Mouse (Mus musculus) embryo, embryonic 10.5 days (tissue): ENCODE data around the gene Cish.
A peak's percentile ranks its signal among the peaks of the same experiment; 100 is the strongest.

Source experiments
- DNase-seq: peaks from one replicate; pipeline ENCODE4 v3.0.0-alpha.2; 2015; ENCODE audit warnings: low spot score

Cish gene

DNA sequence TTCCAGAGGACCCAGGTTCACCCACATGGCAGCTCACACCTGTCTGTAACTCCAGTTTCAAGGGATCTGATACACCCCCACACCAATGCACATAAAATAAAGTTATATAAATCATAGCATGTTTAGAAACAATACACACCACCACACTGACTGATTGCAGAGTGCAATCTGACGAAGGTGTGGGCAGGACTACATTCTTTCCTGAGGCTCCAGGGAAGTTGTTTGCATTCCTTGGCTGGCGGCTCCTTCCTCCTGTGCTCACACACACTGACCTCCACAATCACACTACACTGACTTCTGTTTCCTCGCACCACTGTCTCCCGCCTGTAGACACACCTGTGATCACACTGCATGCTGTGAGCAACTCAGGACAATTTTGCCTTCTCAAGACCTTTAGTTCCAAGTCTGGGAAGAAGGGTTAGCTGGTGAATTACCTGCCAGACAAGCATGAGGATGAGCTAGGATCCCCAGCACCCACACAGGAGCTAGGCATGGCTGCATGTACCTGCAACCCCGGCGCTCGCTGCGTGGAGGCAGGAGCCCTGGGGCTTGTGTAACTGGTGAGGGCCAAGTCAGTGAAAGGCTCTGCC is 26.7 kb downstream of the Cish start:
- no peak for DNase-seq

DNA sequence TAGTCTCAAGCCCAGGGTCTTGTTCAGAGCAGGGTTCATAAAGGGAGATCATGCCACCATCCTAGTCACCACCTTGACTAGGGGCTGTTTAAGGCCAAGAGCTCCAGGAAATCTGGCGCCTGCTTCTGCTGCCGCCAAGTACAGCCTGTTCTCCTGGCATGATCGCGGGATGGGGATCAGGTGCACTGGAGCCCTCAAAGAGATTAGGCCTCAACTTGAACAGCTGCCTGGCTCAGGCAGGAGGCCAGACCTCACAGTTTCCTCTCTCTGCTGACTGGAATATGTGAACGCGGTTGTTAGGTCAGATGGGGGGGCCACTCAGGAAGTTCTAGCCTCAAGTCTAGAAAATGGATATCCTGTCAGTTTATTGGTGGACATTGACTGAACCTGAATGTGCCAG is 27.7 kb downstream of the Cish start:
- DNase-seq: no peak

DNA sequence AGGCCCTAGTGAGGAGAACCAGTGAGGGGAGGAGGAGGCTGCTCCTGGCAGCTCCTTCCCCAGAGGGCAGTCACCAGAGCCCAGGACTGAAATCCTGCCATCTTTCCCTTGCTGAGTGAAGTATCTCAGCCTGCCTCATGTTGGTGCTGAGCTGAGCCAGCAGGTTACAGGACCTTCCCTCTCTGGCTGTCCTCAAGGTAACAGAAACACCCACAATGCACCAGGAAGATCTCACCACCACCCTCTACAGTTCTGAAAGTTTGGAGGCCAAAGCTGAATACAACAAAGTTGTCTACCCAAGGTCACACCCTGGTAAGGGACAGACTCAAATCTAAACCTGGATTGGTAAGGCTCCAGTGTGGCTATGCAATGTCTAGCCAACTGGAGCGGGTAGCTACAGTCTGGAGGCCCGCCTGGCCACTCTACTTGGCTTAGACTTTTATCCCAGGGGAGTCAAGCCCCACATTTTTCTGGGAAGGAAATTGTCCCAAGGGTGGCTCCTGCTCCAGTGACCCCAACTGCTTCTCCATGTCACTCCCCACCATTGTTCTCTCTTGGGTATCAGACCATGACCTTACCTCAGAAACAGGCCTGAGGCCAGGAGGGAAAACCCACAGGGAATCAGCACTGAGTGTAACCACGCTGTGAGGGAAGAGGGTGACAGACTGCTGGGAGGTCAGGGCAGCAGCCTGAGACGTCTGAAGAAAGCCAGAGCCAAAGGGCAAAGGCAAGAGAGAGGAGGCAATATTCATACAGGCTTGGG is 29.2 kb downstream of the Cish start:
- no peak for DNase-seq

DNA sequence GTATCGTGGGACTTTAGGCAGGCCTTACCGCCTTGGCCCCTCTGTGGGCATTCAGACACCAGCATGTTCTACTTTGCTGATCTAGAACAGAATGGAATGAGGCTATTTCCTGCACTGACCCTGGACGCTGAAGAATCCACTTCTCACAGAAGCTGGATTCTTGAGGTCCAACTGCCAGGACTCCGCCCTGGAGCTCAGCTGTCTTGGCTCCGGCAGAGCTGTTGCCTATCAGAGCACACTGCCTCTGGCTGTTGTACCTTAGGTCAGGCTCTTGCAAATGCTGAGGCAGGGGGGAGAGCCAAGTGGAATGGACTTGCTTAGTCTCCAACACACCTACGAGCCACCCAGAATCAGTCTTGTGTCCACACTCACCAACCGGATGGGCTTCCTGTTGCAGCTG is 30.1 kb downstream of the Cish start:
- DNase-seq: no peak

DNA sequence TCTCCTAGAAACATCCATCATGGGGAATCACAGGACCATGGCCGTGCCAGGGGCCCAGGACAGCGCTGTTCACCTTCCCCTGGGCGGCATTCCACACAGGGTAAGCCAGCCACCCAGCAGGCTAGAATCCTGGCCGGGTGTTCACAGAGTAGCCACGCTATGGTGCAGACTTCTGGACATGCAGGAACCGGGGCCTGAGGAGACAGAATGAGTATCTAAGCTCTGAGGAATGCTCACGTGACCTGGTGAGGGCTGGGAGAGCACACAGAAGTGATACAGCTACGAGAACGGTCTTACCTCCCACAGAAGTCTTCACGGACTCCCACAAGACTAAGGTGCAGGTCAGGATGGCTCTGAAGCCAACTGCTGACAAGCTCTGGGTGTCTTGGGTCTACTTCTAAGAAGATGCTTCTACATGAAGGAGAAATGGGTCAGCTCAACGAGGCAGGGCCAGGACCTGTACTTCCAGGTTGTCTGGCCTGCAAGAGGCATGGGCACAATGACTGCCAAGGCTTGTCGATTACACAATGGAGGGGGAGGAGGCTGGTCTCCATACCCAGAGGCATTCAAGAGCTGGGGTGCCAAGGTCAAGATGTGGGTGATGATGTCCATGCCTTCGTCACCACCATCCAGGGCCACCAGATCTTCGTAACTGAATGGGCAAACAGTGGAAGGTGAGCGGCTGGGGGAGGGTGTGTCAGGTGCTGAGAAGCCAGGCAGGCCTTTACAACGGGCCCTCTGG is 32.2 kb downstream of the Cish start:
- no peak for DNase-seq

DNA sequence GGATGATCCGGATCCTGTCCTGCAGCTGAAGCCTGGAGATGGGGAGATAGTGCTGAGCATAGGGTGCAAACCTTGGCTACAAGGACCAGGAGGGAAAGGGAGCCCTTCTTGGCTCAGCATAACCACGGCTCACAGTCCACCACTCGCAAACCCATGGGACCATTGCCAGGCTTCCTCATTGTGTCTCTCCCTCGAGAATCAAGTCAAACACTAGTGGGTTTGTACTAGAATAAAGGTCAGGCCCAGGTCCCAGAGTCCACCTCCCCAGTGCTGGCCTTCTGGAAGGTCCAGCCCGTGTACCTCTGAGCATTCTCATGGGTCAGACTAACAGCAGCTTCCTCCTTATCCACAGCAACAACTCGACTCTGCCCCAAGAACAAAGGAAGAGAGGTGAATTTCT is 35.0 kb downstream of the Cish start:
- no peak for DNase-seq

DNA sequence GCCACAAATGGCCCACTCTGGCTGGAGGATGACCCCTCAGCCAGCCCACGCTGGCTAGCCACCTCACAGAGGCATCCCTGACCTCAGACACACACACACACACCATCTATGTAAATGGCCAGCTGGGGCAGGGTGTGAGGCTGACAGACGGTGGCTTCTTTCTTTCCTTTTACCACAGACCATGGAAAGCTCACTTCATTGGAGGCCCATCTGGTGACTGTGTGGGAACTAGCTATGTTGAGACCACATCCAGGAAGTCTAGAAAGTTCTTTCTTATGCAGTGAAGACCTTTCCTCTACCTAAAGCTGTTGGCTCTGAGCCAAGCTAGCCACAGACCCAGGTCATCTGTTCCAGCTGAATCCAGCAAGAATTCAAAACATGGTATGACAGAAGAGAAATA is 37.9 kb downstream of the Cish start:
- no peak for DNase-seq

DNA sequence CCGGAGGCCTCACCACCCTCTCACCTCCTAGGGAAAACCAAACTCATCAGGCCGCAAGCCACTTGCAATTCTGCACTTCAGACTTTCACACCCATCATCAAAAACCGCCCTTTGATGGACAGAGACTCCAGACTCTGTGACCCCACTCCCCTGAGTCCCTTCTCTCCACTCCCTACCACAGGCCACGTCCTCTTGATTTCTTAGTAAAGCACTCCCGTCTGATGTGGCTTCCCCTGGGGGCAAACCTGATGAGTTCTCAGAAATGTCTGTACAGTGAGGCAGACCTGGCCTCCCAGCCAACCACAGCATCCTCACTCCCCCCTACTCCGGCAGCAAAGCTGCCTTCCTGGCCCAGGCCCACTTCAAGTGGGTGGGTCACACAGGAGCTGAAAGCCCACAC is 38.5 kb downstream of the Cish start:
- DNase-seq: no peak

DNA sequence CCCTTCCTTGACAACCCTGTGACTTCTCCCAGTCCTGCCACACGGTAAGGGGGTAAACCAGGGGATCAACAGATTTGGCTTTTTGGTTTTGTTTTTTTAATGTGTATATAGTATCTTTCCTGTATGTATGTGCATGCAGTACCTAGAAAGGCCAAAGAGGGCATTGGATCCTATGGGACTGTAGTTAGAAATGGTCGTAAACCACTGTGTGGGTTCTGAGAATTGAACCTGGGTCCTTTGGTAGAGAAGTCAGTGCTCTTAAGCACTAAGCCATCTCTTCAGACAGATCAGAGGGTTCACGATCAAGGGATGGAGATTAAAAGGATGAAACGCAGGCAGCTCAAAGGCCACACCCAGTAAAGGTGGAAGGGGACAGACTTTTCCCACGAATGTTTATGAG is 39.2 kb downstream of the Cish start:
- no peak for DNase-seq

DNA sequence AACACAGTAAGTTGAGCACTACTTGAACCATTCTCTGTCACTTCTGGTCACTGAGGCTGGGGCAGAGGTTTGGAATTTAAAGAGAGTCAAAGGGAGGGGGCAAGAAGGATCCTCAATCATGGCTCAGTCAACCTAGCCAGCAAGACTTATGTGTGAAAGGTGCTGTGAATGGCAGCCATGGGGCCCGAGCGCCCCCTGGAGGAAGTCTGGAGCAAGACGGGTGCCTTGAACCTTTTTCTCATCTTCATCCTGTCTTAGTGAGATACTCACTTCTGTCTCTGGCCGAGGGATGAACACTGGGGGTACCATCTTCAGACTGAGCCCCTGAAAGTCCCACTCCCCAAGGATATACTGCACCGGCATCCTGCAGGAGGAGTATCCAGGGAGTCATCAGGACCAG is 40.1 kb downstream of the Cish start:
- DNase-seq: peak; percentile 74

DNA sequence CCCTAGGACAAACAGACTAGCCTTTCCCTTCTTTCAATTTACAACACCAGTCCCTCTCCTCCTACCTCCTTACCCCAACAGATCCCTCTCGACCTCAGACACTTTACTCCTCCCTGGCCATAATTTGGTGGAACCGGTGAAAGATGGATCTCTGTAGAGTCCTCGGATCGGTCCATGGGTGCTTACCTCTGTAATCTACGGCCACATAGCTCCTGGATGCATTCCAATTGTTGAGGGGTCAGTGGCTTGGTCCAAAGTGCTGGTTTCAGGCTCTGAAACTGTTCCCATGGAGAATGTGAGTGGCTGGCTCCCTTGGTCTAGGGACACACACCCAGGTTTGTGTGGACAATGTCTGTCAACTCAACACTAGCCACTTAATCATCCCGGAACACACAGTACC is 40.6 kb downstream of the Cish start:
- DNase-seq: no peak

DNA sequence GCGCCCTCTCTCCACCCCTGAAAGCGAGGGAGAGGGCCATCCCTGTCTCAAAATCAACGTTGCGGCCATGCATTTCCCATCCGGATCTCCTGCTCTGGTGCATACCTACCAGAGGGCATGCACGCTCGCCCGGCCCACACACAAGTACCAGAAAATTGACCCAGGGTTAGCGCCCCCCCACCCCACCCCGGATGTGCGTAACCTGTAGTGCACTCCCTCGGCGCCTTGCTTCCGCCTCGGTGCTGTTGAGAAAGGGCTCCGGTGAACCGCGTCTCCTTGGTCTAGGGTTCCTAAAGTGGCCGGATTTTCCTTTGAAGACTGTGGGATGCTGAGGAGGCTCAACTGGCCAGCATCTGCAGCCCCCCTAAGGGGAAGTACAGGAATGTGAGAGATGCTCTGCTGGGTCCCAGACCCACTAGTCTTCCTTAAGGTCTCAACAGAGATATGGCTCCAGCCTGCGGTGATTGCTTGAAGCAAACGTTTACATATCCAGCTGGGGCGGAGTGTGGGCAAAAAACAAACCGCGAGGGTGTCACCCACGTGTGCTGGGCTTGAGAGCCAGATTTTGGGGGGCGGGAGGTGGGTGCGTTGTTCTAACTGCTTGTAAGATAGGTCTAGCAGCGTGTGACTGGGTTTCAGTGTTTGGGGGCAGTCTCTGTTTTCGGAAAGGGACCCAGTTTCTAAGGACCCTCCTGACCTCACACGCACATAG is 42.5 kb downstream of the Cish start, which contains the start of gene Hemk1:
Gene Hemk1, minus strand, starts transcription at position 179 of the 712 bp plus-strand sequence.
- peak; percentile 88 for DNase-seq

DNA sequence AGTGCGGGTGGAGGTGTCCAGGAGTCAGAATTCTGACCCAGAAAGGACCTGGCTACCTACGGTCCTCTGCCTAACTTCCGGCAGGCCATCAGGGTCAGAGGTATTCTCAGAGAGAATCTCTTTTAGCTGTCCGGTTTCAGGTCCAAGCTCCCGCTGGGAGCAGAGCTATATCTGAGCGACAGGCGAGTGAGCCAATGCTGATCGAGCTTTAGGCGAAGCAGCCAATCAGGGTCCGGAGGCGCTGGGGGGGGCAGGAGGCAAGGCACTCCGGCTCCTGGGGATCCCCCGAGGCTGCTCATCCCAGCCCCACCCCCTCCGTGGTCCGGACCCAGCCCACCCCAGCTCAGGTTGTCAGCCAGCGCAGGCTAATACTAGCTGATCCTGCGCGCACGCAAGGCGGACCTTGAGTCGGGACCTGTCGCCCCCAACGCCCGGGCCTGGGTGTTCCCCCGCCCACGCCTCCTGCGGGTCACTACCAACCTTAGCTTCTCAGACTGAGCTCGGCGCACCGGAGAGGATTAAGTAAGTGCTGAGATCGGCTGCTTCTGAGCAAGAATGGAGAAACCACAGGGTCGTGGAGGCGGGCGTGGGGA is 44.5 kb downstream of the Cish start, which contains the start of gene 6430571L13Rik:
Gene 6430571L13Rik, plus strand, starts transcription at position 336 of the 593 bp plus-strand sequence.
- peak; percentile 96 for DNase-seq

DNA sequence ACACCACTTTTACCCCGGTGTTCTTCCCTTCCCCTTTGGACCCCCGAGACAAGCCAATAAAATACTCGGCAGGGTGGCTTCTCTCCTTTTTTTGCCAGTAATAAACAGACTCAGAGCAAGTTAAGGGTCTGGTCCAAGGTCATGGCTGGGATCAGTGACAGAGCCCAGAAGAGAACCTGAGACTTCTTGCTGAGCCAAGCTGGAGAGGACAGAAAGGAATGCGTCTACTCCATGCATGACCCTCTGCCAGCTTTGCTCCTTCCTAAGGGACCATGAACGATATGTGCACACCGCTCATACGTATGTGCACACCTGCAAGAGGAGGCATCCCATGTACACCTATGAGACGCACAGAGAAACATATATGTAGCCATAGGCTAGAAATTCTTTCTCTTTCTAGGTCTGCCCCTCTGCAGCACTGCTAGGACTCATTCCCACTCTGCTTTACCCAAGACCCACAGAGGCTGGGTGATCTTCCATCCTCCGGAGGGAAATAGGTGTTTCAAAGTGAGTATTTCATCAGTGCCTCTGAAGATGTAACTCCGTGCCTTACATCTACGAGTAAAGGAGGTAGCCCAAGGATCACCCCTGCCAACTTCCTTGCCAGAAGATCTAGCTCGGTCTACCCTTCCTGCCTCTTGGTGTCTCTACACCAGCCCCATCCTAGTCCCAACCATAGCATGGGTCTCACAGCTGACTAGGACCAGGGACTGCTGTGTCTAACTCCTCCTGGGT is 45.3 kb downstream of the Cish start:
- no peak for DNase-seq

DNA sequence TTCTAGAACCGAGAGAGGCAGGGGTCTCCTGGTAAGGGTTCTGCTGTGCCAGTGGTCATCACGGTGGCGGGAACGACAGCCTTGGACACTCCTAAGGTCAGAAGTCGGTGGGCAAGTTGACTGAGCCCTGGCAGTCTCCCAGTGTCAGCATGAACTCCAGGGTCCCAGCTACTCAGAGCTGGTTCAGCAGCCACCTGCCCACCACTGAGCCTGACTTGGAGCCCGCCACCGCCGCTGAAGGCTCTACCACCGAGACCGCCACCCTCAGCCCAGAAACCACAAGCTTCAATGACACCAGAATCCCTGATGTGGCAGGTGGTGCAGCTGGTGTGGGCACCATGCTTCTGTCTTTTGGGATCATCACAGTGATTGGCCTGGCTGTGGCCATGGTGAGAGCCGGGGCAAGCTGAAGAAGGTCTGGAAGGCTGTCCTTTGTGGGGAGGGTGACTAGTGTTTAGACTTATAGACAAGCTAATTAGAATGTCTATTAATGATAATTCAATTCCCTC is 46.4 kb downstream of the Cish start:
- no peak for DNase-seq

DNA sequence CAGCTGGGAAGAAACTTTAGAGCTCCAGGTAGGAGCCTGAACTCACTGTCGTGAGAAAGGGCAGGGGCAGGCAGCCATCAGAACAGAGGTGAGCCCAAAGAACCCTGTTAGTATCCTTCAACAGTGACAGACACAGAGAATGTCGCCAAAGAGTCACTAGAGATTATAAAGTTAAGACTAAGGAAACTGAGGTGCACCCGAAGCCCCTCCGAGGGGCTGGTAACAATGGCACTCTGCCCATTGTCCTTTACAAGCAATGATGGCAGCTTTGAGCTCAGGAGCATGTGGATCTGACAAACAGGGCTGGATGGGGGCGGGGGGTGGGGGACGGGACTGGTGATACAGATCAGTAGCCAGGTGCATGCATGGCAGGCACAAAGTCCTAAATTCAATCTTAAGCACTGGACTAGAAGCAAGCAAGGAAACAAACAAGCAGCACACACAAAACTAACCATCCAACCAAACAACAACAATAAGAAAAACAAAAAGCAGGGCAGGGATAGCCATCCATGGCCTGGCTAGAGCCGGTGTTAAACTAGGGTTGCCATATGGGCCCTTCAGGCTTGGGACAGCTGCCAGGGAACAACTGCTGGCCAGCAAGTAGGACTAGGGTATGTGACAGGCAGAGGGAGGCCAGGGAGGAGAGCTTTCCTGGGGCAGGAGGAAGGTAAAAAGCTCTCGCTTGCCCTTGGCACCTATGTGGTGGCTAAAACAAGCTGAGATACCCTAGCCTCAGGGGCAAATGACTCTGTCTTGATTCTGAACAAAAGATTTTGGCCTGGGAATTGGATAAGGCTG is 47.5 kb downstream of the Cish start:
- no peak for DNase-seq

DNA sequence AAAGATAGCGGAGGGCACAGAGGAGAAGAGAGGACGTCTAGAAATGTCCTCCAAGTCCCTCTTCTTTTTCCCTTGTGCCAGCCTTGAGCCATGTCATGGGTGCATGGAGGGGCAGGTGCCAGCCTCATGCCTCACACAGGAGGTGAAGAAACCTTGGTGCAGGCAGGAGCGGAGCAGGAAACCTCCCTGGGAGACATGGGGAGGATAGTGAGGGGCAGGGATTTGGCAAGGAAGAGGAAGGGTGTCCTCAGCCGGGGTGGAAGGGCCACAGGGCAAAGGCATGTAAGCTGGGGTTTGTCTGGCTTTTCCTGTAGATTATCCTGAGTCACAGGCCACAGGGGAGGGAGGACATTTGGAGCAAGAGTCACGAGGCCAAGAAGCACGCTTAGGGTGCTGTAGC is 48.2 kb downstream of the Cish start:
- no peak for DNase-seq

DNA sequence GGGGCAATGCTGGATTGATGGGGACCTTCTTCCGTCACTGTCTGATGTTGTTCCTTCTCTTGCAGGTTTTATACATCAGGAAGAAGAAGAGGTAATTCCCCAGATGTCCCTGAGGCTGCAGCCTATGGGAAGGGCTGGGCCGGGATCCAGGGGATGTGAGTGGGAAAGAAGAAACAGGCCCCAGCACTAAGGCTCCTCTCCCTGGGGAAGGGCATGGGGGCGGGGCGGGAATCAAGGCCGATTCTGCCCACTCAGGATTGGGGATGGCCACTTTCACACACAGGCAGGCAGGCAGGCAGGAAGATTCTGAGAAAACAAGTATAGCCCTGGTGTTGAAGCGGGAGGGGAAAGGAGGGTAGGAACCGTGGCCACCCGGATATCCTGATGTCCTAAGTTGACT is 50.3 kb downstream of the Cish start:
- no peak for DNase-seq

DNA sequence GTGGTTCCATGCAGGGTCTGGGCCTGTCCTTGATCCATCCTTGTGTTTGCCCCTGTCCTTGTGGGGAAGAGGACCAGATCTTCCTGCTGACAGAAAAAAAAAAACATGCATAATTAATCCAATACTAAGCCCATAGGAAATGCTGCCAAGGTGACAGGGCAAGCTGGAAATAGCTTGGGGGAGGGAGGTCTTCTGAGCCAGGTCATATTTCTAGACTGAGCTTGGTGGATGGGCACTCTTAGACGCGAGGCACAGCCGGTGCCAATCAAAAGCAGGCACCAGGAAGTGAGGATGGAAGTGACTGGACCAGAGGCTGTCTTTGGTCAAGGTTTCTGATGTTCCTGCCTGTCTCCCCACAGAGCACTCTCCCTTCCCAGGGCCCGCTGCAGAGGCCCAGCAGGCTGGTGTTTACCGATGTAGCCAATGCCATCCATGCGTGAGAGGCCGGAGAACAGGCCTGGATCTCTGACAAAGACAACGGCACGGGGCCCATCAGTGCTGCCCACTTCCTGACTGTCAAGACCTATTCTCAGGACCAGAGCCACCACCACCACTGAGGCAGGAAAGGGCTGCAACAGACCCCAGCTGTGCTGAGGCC is 51.9 kb downstream of the Cish start:
- no peak for DNase-seq

DNA sequence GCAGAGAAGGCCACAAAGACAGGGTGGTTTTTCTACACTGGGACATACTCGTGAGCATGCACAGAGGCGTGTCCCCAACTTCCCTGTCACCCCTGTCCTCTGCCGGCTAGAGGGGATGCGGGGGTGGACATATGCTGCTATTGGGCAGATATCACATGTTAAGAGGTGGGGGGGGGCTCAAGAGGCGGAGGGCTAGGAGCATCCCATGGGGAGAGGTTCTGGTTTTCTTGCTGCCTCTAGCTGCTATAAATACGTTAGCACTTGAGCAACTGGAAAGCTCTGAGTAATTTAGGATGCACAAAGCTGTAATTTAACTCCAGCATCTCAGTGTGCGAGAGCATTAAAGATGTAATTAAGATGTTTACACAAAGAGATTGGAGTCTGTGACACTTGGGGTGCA is 53.5 kb downstream of the Cish start:
- no peak for DNase-seq
